Comparison of ENCODE assay signal across 8 mouse cellular contexts in the genomic region with DNA sequence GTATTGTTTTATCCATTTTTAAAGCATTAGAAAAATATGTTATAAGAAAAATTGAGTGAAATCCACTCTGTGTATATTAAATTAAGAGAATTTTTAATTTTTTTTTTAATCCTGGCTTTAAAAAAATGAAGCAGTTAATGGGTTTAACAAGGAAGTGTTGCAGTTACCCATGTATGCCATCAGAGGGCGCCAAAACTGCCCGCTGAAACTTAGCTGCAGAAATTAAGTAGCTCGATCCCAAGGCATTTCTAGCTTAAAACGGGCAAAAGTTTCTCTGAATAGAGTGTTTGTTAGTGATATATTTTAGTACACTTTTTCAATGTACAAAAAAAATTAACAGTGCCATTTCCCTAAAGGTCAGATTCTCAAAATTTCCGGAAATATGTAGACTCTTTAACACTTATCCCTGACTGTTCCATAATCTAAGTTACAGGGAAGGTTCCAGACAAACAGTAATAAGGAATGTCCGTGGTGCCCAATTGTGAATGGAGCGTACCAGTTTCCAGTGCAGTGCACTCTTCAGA.
A peak's percentile ranks its signal among the peaks of the same experiment; 100 is the strongest.
DNase-seq lines count a peak whose midpoint lies in the region; ATAC-seq lines count a peak whose summit lies in the region.

No protein-coding gene starts in this region.

- no peaks in the 10 kb centered on the region for H3K27me3 ChIP-seq in neural tube, embryonic 12.5 days (replicated peaks)
- H3K27me3 ChIP-seq in embryonic facial prominence, embryonic 15.5 days: no peaks in the 10 kb centered on the region
- H3K27me3 ChIP-seq in intestine, embryonic 14.5 days (replicated peaks; ENCODE audit: control insufficient read depth, insufficient read depth, low read length): no peaks in the 10 kb centered on the region

- no peak overlapping the region for H3K27ac ChIP-seq in neural tube, embryonic 12.5 days
- no peak overlapping the region for H3K27ac ChIP-seq in embryonic facial prominence, embryonic 15.5 days (replicated peaks)
- H3K27ac ChIP-seq in intestine, embryonic 14.5 days (ENCODE audit: low read depth): no peak overlapping the region

- ATAC-seq in neural tube, embryonic 12.5 days (ENCODE audit: low FRiP score, low read depth): no peak
- ATAC-seq in embryonic facial prominence, embryonic 15.5 days (ENCODE audit: insufficient number of reproducible peaks, low FRiP score, low TSS enrichment, low read depth): no peak
- no peak for ATAC-seq in intestine, embryonic 14.5 days (replicated peaks; ENCODE audit: low FRiP score, low TSS enrichment, low read depth)
- ATAC-seq in inflammation-experienced regulatory T-cells, adult 6 months: no peak

- no peaks in the 10 kb centered on the region for H3K9me3 ChIP-seq in neural tube, embryonic 12.5 days
- H3K9me3 ChIP-seq in embryonic facial prominence, embryonic 15.5 days (replicated peaks): no peaks in the 10 kb centered on the region
- H3K9me3 ChIP-seq in intestine, embryonic 14.5 days (ENCODE audit: control insufficient read depth, low read length): no peaks in the 10 kb centered on the region

- peak overlapping the region; percentile 20; the same call in 1 of the 2 replicates for H3K4me2 ChIP-seq in neural tube, embryonic 12.5 days (replicated peaks)
- H3K4me2 ChIP-seq in embryonic facial prominence, embryonic 15.5 days (replicated peaks): peak overlapping the region; percentile 22; the same call in 1 of the 2 replicates
- 0 out of 2 replicates have a peak overlapping the region, but pooled peaks have one; percentile 8 for H3K4me2 ChIP-seq in intestine, embryonic 14.5 days (ENCODE audit: low read length)

- no peak for DNase-seq in neural tube, embryonic 10.5 days (ENCODE audit: extremely low spot score, low spot score)
- peak; percentile 14 for DNase-seq in adrenal gland, adult 8-10 months
- DNase-seq in intestine, embryonic 14.5 days (ENCODE audit: low spot score): no peak
- DNase-seq in liver: peak; percentile 62
- peak; percentile 36 for DNase-seq in ovary, postnatal 14 days (ENCODE audit: low spot score)

- H3K36me3 ChIP-seq in neural tube, embryonic 12.5 days: no peaks in the 10 kb centered on the region
- no peaks in the 10 kb centered on the region for H3K36me3 ChIP-seq in embryonic facial prominence, embryonic 15.5 days
- H3K36me3 ChIP-seq in intestine, embryonic 14.5 days (ENCODE audit: control insufficient read depth, insufficient read depth, low read length): no peaks in the 10 kb centered on the region

- H3K9ac ChIP-seq in neural tube, embryonic 12.5 days: no peak overlapping the region
- H3K9ac ChIP-seq in embryonic facial prominence, embryonic 15.5 days: no peak overlapping the region
- H3K9ac ChIP-seq in intestine, embryonic 14.5 days (ENCODE audit: low read length): no peak overlapping the region

- 25% methylated on average over 7 of the region's 7 CpGs for WGBS in neural tube, embryonic 12.5 days
- 12% methylated on average over 7 of the region's 7 CpGs for WGBS in embryonic facial prominence, embryonic 15.5 days
- WGBS in intestine, embryonic 14.5 days: 19% methylated on average over 7 of the region's 7 CpGs

- H3K4me1 ChIP-seq in neural tube, embryonic 12.5 days: no peaks in the 10 kb centered on the region
- peaks cover 3% of the 10 kb centered on the region; the same call in 1 of the 2 replicates for H3K4me1 ChIP-seq in embryonic facial prominence, embryonic 15.5 days
- H3K4me1 ChIP-seq in intestine, embryonic 14.5 days (replicated peaks; ENCODE audit: control insufficient read depth, insufficient read depth, low read length): no peaks in the 10 kb centered on the region

- no peak overlapping the region for H3K4me3 ChIP-seq in neural tube, embryonic 12.5 days
- no peak overlapping the region for H3K4me3 ChIP-seq in embryonic facial prominence, embryonic 15.5 days (replicated peaks)
- no peak overlapping the region for H3K4me3 ChIP-seq in intestine, embryonic 14.5 days (ENCODE audit: low read depth, low read length)

Comparison
In these comparisons a context has a peak if more than half of its experiments do, and no peak if none do; other contexts are left out.
1. DNase-seq: peak in adrenal gland, adult 8-10 months (single experiment), liver (single experiment) and ovary, postnatal 14 days (single experiment); none in neural tube, embryonic 10.5 days (single experiment) and intestine, embryonic 14.5 days (single experiment).
2. Peak in every context shown above with its lines, with median percentiles within 50 percentile points of each other: H3K4me2 ChIP-seq.